Mouse (Mus musculus) retina, postnatal 1 day (tissue): Measurements from ENCODE around the gene Zfp229.
"Not testable (repeated sequence)": the region's sequence is repeated elsewhere in the genome, so short reads cannot be mapped to it uniquely, and the experiment has no call there.

Source experiments
- DNase-seq: peaks from one replicate; pipeline ENCODE4 v3.0.0-alpha.2; 2012

The Zfp229 gene

GRCm38 (mm10) chr17:21730495-21730894 lies at the start of gene Zfp229:
TSS of gene Zfp229 (plus strand) at chr17:21730795.
- DNase-seq: not testable (repeated sequence)

- DNase-seq: no peak
Measured at GRCm38 (mm10) chr17:21691560-21691959, 39.0 kb upstream of the Zfp229 start, which contains the start of gene Gm10226. TSS of gene Gm10226 (plus strand) at chr17:21691860.

- DNase-seq: no peak
Measured at GRCm38 (mm10) chr17:21693342-21693741, 37.3 kb upstream of the Zfp229 start.

- DNase-seq: no peak
Measured at GRCm38 (mm10) chr17:21696073-21696472, 34.5 kb upstream of the Zfp229 start.

GRCm38 (mm10) chr17:21702281-21703240 lies 28.0 kb upstream of the Zfp229 start:
- DNase-seq: no peak

- DNase-seq: no peak
Measured at GRCm38 (mm10) chr17:21703414-21703813, 27.2 kb upstream of the Zfp229 start.

- DNase-seq: peak; percentile 94
Measured at GRCm38 (mm10) chr17:21707343-21707996, 23.1 kb upstream of the Zfp229 start, which contains the start of gene Zfp760. TSS of gene Zfp760 (plus strand) at chr17:21707741.

- no peak for DNase-seq
Measured at GRCm38 (mm10) chr17:21708401-21708800, 22.2 kb upstream of the Zfp229 start.

GRCm38 (mm10) chr17:21733049-21733448 lies 2.5 kb downstream of the Zfp229 start:
- DNase-seq: no peak

- peak; percentile 93 for DNase-seq
Measured at GRCm38 (mm10) chr17:21733529-21734031, 3.0 kb downstream of the Zfp229 start.

- DNase-seq: no peak
Measured at GRCm38 (mm10) chr17:21752791-21753190, 22.2 kb downstream of the Zfp229 start.

- peak; percentile 30 for DNase-seq
Measured at GRCm38 (mm10) chr17:21753342-21754208, 23.0 kb downstream of the Zfp229 start.

GRCm38 (mm10) chr17:21770336-21770735 lies 39.7 kb downstream of the Zfp229 start:
- no peak for DNase-seq

GRCm38 (mm10) chr17:21792256-21792655 lies 61.7 kb downstream of the Zfp229 start:
- no peak for DNase-seq

GRCm38 (mm10) chr17:21801373-21801772 lies 70.8 kb downstream of the Zfp229 start:
- peak; percentile 11 for DNase-seq
